Comparison of ENCODE assay signal across 22 mouse cellular contexts in the genomic region with DNA sequence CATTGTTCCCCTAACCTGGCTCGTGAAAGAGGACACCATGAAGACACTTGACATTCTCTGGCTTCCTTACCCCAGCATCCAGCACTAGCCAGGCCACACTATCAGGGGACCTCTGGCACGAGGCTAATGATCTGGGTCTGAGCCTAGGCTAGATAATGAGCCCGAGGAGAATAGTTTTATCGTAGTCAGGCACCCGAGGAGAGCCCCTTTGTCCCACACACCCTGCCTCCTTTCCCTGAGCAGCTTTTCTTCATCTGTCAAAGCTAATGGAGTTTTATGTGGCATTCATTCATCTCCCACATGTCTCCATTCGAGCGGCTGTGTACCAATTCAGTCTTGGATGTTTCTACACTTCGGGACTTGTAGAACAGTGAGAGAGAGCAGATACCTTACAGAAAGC. TPM values are rescaled to one million over a fixed set of nuclear protein-coding genes. Genes with fewer than 3 reads are reported as not detected.
DNase-seq lines count a peak whose midpoint lies in the region; ATAC-seq lines count a peak whose summit lies in the region.
"Had no signal": no experiment of that assay in that cellular context is flagged by ENCODE, and none has a peak within 500 bp of the region (broad histone marks: within the 10 kb centered on the region; RNA-seq: fewer than 3 reads in every experiment).

No protein-coding gene starts in this region.

- H3K9ac ChIP-seq in forebrain, embryonic 11.5 days (ENCODE audit: low read length), result no peak overlapping the region
- H3K9ac ChIP-seq in lung, embryonic 15.5 days, result no peak overlapping the region
- H3K9ac ChIP-seq in neural tube, embryonic 14.5 days (replicated peaks; ENCODE audit: low read depth, low read length), result no peak overlapping the region
- H3K9ac ChIP-seq: embryonic facial prominence, embryonic 13.5 days; heart, embryonic 13.5 days; limb, embryonic 15.5 days had no signal

- H3K27me3 ChIP-seq in forebrain, embryonic 11.5 days (ENCODE audit: control insufficient read depth, insufficient read depth, low read length), result no peaks in the 10 kb centered on the region
- H3K27me3 ChIP-seq in forebrain, embryonic 10.5 days (ENCODE audit: poor library complexity, severe bottlenecking), result no peaks in the 10 kb centered on the region
- no peaks in the 10 kb centered on the region for H3K27me3 ChIP-seq in lung, embryonic 15.5 days
- no peaks in the 10 kb centered on the region for H3K27me3 ChIP-seq in neural tube, embryonic 14.5 days (ENCODE audit: control insufficient read depth, insufficient read depth, low read length)
- H3K27me3 ChIP-seq: embryonic facial prominence, embryonic 13.5 days; heart, embryonic 13.5 days; limb, embryonic 15.5 days; Patski had no signal

- H3K4me1 ChIP-seq in forebrain, embryonic 11.5 days (replicated peaks; ENCODE audit: control insufficient read depth, insufficient read depth, low read length), result peaks cover 5% of the 10 kb centered on the region
- H3K4me1 ChIP-seq in forebrain, embryonic 10.5 days, result peaks cover 27% of the 10 kb centered on the region
- H3K4me1 ChIP-seq in lung, embryonic 15.5 days, result peaks cover 11% of the 10 kb centered on the region; the same call in 1 of the 2 replicates
- H3K4me1 ChIP-seq in neural tube, embryonic 14.5 days (ENCODE audit: control insufficient read depth, insufficient read depth, low read length), result no peaks in the 10 kb centered on the region
- H3K4me1 ChIP-seq: embryonic facial prominence, embryonic 13.5 days; limb, embryonic 15.5 days had no signal

- peak; percentile 52 for DNase-seq in forebrain, embryonic 11.5 days (ENCODE audit: low spot score)
- no peak for DNase-seq in forebrain, embryonic 10.5 days (ENCODE audit: extremely low spot score, low spot score)
- no peak for DNase-seq in lung, adult 18-20 months
- peak; percentile 46 for DNase-seq in embryo, embryonic 10.5 days (ENCODE audit: low spot score)
- DNase-seq in cerebellum, adult 9-11 months, result no peak
- no peak for DNase-seq in left cerebral cortex, adult 18-20 months (ENCODE audit: low spot score in 2 of 2)
- DNase-seq: adrenal gland, postnatal 14 days; cerebellum, adult 18-20 months; cerebellum, postnatal 36 days; gastrocnemius, postnatal 14 days; kidney, adult 18-20 months; kidney, postnatal 10 days; thymus, adult 2 months had no signal

- H3K4me3 ChIP-seq in forebrain, embryonic 11.5 days (ENCODE audit: low read depth, low read length), result no peak overlapping the region
- H3K4me3 ChIP-seq in forebrain, embryonic 10.5 days, result no peak overlapping the region
- no peak overlapping the region for H3K4me3 ChIP-seq in lung, embryonic 15.5 days
- no peak overlapping the region for H3K4me3 ChIP-seq in neural tube, embryonic 14.5 days (ENCODE audit: low read depth, low read length)
- H3K4me3 ChIP-seq: embryonic facial prominence, embryonic 13.5 days; heart, embryonic 13.5 days; layer of hippocampus, adult 2 months; limb, embryonic 15.5 days had no signal

- no peak overlapping the region for H3K27ac ChIP-seq in forebrain, embryonic 11.5 days (ENCODE audit: low read depth, low read length)
- no peak overlapping the region for H3K27ac ChIP-seq in forebrain, embryonic 10.5 days
- H3K27ac ChIP-seq in lung, embryonic 15.5 days, result peak overlapping the region; percentile 37; the same call in 1 of the 2 replicates
- no peak overlapping the region for H3K27ac ChIP-seq in neural tube, embryonic 14.5 days (ENCODE audit: low read depth, low read length)
- H3K27ac ChIP-seq: embryonic facial prominence, embryonic 13.5 days; heart, embryonic 13.5 days; layer of hippocampus, adult 2 months; limb, embryonic 15.5 days had no signal

- WGBS in forebrain, embryonic 11.5 days, result 24% methylated on average over 8 of the region's 8 CpGs
- 37% methylated on average over 8 of the region's 8 CpGs for WGBS in forebrain, embryonic 10.5 days
- 52% methylated on average over 8 of the region's 8 CpGs for WGBS in lung, embryonic 15.5 days
- 17% methylated on average over 8 of the region's 8 CpGs for WGBS in neural tube, embryonic 14.5 days

- H3K9me3 ChIP-seq in forebrain, embryonic 11.5 days (ENCODE audit: control insufficient read depth, low read length), result no peaks in the 10 kb centered on the region
- no peaks in the 10 kb centered on the region for H3K9me3 ChIP-seq in forebrain, embryonic 10.5 days
- H3K9me3 ChIP-seq in lung, embryonic 15.5 days, result no peaks in the 10 kb centered on the region
- H3K9me3 ChIP-seq in neural tube, embryonic 14.5 days (ENCODE audit: control insufficient read depth, low read length), result no peaks in the 10 kb centered on the region
- H3K9me3 ChIP-seq: embryonic facial prominence, embryonic 13.5 days; heart, embryonic 13.5 days; limb, embryonic 15.5 days had no signal

- no peak overlapping the region for H3K4me2 ChIP-seq in forebrain, embryonic 11.5 days (ENCODE audit: low read depth, low read length, severe bottlenecking)
- no peak overlapping the region for H3K4me2 ChIP-seq in lung, embryonic 15.5 days
- H3K4me2 ChIP-seq in neural tube, embryonic 14.5 days (ENCODE audit: low read depth, low read length), result no peak overlapping the region
- H3K4me2 ChIP-seq: embryonic facial prominence, embryonic 13.5 days; heart, embryonic 13.5 days; limb, embryonic 15.5 days had no signal

- ATAC-seq in forebrain, embryonic 11.5 days (replicated peaks; ENCODE audit: low FRiP score), result no peak
- ATAC-seq in lung, embryonic 15.5 days (ENCODE audit: borderline replicate concordance, extremely low read depth, low FRiP score, low TSS enrichment), result no peak
- peak; percentile 31; the same call in 1 of the 2 replicates for ATAC-seq in neural tube, embryonic 14.5 days (ENCODE audit: low read depth)
- ATAC-seq: activated CD4-positive, CD25-positive, alpha-beta regulatory T cell, adult 4 months; midbrain, embryonic 16.5 days; Patski had no signal

- no peaks in the 10 kb centered on the region for H3K36me3 ChIP-seq in forebrain, embryonic 11.5 days (ENCODE audit: control insufficient read depth, insufficient read depth, low read length)
- H3K36me3 ChIP-seq in forebrain, embryonic 10.5 days (replicated peaks), result peaks cover 24% of the 10 kb centered on the region
- H3K36me3 ChIP-seq in lung, embryonic 15.5 days, result peaks cover 15% of the 10 kb centered on the region
- H3K36me3 ChIP-seq in neural tube, embryonic 14.5 days (ENCODE audit: control insufficient read depth, insufficient read depth, low read length), result no peaks in the 10 kb centered on the region

RNA-seq across cellular contexts. Expression of a gene that starts 59.5 kb away (rescaled TPM):
- polyA plus RNA-seq in forebrain, embryonic 11.5 days (2014; fragmentation: Nextera tagmentation; extraction: Ambion mirVana), result 25.9 and 27.7 TPM in 2 replicates
- polyA plus RNA-seq in forebrain, embryonic 10.5 days (2016; fragmentation: Nextera tagmentation; extraction: Ambion mirVana), result 34.5 and 45.8 TPM in 2 replicates
- polyA plus RNA-seq in lung, embryonic 15.5 days (2015; fragmentation: Nextera tagmentation; extraction: Ambion mirVana), result 167 TPM in 2 replicates
- polyA plus RNA-seq in neural tube, embryonic 14.5 days (2014; fragmentation: Nextera tagmentation; extraction: Ambion mirVana), result 18.3 and 26.1 TPM in 2 replicates
- 100 to 1,000 TPM in 1 of 2 experiments, 10 to 100 TPM in 1; 89.3 to 104 TPM for total RNA-seq in left cerebral cortex, adult 18-20 months (2021)

Comparison
In these comparisons a context has a peak if more than half of its experiments do, and no peak if none do; other contexts are left out.
1. DNase-seq: peak in forebrain, embryonic 11.5 days (single experiment) and embryo, embryonic 10.5 days (single experiment); none in forebrain, embryonic 10.5 days (single experiment), lung, adult 18-20 months (0 of 2), cerebellum, adult 9-11 months (single experiment) and left cerebral cortex, adult 18-20 months (0 of 2).